Mouse (Mus musculus): ENCODE data around the gene Spi1.

Spi1 gene

GRCm38 (mm10) chr2:91125101-91125500 lies 42.9 kb downstream of the Spi1 start:
- no peak for DNase-seq (ENCODE audit: low spot score)

GRCm38 (mm10) chr2:91128761-91129160 lies 46.6 kb downstream of the Spi1 start:
- no peak for DNase-seq (ENCODE audit: low spot score)

GRCm38 (mm10) chr2:91130126-91130525 lies 47.9 kb downstream of the Spi1 start:
- no peak for DNase-seq (ENCODE audit: low spot score)

- no peak for DNase-seq (ENCODE audit: low spot score)
Observed at GRCm38 (mm10) chr2:91131251-91131650, 49.1 kb downstream of the Spi1 start.

GRCm38 (mm10) chr2:91132035-91132434 lies 49.8 kb downstream of the Spi1 start:
- no peak for DNase-seq (ENCODE audit: low spot score)

- DNase-seq (ENCODE audit: low spot score) = no peak
Observed at GRCm38 (mm10) chr2:91136513-91137412, 54.6 kb downstream of the Spi1 start.

GRCm38 (mm10) chr2:91137481-91137880 lies 55.3 kb downstream of the Spi1 start:
- DNase-seq (ENCODE audit: low spot score) = no peak

- no peak for DNase-seq (ENCODE audit: low spot score)
Observed at GRCm38 (mm10) chr2:91139311-91139710, 57.1 kb downstream of the Spi1 start.

- no peak for DNase-seq (ENCODE audit: low spot score)
Observed at GRCm38 (mm10) chr2:91139764-91140163, 57.6 kb downstream of the Spi1 start.

GRCm38 (mm10) chr2:91142920-91143319 lies 60.7 kb downstream of the Spi1 start:
- no peak for DNase-seq (ENCODE audit: low spot score)

GRCm38 (mm10) chr2:91143401-91143800 lies 61.2 kb downstream of the Spi1 start:
- no peak for DNase-seq (ENCODE audit: low spot score)

GRCm38 (mm10) chr2:91148101-91148500 lies 65.9 kb downstream of the Spi1 start:
- DNase-seq (ENCODE audit: low spot score) = no peak

- no peak for DNase-seq (ENCODE audit: low spot score)
Observed at GRCm38 (mm10) chr2:91151331-91151730, 69.1 kb downstream of the Spi1 start.

- DNase-seq (ENCODE audit: low spot score) = no peak
Observed at GRCm38 (mm10) chr2:91152885-91153377, 70.7 kb downstream of the Spi1 start.

GRCm38 (mm10) chr2:91154091-91154490 lies 71.9 kb downstream of the Spi1 start:
- no peak for DNase-seq (ENCODE audit: low spot score)

- DNase-seq (ENCODE audit: low spot score) = no peak
Observed at GRCm38 (mm10) chr2:91157002-91157752, 75.0 kb downstream of the Spi1 start.

GRCm38 (mm10) chr2:91160591-91160990 lies 78.4 kb downstream of the Spi1 start:
- DNase-seq (ENCODE audit: low spot score) = no peak

GRCm38 (mm10) chr2:91162952-91163351 lies 80.8 kb downstream of the Spi1 start:
- DNase-seq (ENCODE audit: low spot score) = no peak

GRCm38 (mm10) chr2:91163532-91163931 lies 81.3 kb downstream of the Spi1 start:
- DNase-seq (ENCODE audit: low spot score) = no peak

- DNase-seq (ENCODE audit: low spot score) = no peak
Observed at GRCm38 (mm10) chr2:91164991-91165390, 82.8 kb downstream of the Spi1 start.
